Mouse (Mus musculus): ENCODE results near the gene Olfr1178. TPM values are rescaled to one million over a fixed set of nuclear protein-coding genes. Genes with fewer than 3 reads are reported as not detected.

The Olfr1178 gene
- total RNA-seq (2021): not detected

DNA sequence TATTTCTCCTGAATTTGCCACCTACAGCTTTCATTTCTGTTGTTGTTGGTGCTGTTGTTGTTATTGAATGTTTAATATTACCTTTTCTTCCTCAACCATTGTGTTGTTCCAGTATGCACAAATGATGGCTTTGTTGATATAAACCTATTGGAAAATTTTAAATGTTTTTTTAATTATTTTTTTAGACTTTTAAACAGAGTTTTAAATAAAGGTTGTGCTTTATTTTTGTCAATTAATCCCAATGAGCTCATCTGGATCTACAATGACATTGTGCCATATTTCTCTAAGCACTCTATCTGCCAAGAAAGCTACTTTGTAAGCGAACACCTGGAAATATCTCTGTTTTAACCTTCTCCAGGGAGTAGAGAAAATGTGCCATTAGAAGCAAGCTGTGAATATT is at the start of gene Olfr1178:
Gene Olfr1178, plus strand, starts transcription at position 301 of the 400 bp plus-strand sequence.
- intact Hi-C loops (cut with DNase I): no loop called here
- DNase-seq: no peak

- intact Hi-C loops (cut with DNase I): no loop called here
These were observed 40.5 kb upstream of the Olfr1178 start, which contains the start of gene Olfr1177-ps for GRCm38 (mm10) chr2:88346392-88346791. TSS of gene Olfr1177-ps (minus strand) at chr2:88346492.

GRCm38 (mm10) chr2:88356304-88356703 is 30.6 kb upstream of the Olfr1178 start:
- DNase-seq: no peak

More at GRCm38 (mm10) chr2:88346392-88346791, 40.5 kb upstream of the Olfr1178 start, which contains the start of gene Olfr1177-ps:
- no peak for DNase-seq

GRCm38 (mm10) chr2:88406353-88406752 is 19.5 kb downstream of the Olfr1178 start, which contains the start of gene Olfr1179:
TSS of gene Olfr1179 (minus strand) at chr2:88406453.
- intact Hi-C loops (cut with DNase I): no loop called here
- DNase-seq: no peak

More at GRCm38 (mm10) chr2:88356304-88356703, 30.6 kb upstream of the Olfr1178 start:
- intact Hi-C loops (cut with DNase I): loop anchor here (5.0 kb wide), 1 partner anchor 1186 kb away; no protein-coding TSS in a partner anchor

DNA sequence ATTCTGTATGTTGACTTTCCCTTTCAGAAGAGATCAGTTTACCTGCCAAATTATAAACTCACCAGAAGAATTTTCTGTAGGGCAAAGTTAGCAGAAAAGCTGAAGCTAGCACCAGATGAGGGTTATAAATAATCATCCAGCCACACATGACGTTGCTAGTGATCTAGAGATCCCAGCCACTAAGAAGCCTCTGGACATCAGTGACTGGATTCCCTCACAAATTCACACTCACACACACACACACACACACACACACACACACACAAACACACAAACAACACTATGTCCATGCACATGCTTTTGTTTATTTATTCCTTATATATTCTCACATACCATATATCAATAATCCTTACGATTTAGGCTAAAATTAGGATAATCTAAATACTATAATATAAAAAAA is 32.2 kb downstream of the Olfr1178 start, which contains the start of gene Olfr1180:
Gene Olfr1180, minus strand, starts transcription at position 101 of the 400 bp plus-strand sequence.
- DNase-seq: no peak
- intact Hi-C loops (cut with DNase I): no loop called here

DNA sequence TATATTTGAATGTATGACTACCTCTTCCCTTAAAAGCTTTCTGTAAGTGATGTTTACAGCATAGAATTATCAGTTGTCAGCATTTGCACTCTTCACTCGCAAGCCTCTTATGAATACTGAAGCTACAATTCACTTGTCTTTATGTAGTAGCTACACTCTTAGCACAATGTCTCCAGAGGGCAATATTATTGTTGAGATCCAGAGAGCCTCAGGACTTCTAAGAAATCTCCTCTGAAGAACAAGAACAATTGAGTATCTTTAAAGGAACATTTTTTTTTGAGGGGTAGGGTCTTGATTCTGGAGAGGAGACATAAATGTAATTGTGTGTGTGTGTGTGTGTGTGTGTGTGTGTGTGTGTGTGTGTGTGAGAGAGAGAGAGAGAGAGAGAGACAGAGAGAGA is 39.2 kb downstream of the Olfr1178 start, which contains the start of gene Olfr1181:
Gene Olfr1181, minus strand, starts transcription at position 101 of the 400 bp plus-strand sequence.
- intact Hi-C loops (cut with DNase I): no loop called here
- no peak for DNase-seq

GRCm38 (mm10) chr2:88449031-88449430 is 62.2 kb downstream of the Olfr1178 start, which contains the start of gene Gm13757:
TSS of gene Gm13757 (minus strand) at chr2:88449131.
- intact Hi-C loops (cut with DNase I): no loop called here
- no peak for DNase-seq

Other genes starting within 250 kb of the Olfr1178 start
- not detected for gene Olfr1167, start 231.9 kb upstream of the Olfr1178 start, total RNA-seq (2021)
- not detected for gene Olfr1168, start 205.2 kb upstream of the Olfr1178 start, total RNA-seq (2021)
- gene Olfr1170, start 158.7 kb upstream of the Olfr1178 start, total RNA-seq (2021): not detected
- gene Olfr1173, start 107.2 kb upstream of the Olfr1178 start, total RNA-seq (2021): not detected
- not detected for gene Olfr1174-ps, start 71.9 kb upstream of the Olfr1178 start, total RNA-seq (2021)
- gene Olfr1175-ps, start 59.8 kb upstream of the Olfr1178 start, total RNA-seq (2021): not detected
- not detected for gene Olfr1176, start 50.3 kb upstream of the Olfr1178 start, total RNA-seq (2021)
- gene Olfr1177-ps, start 40.6 kb upstream of the Olfr1178 start, total RNA-seq (2021): not detected
- not detected for gene Olfr1179, start 19.4 kb downstream of the Olfr1178 start, total RNA-seq (2021)
- gene Olfr1180, start 32.1 kb downstream of the Olfr1178 start, total RNA-seq (2021): not detected
- not detected for gene Olfr1181, start 39.1 kb downstream of the Olfr1178 start, total RNA-seq (2021)
- not detected for gene Gm13757, start 62.1 kb downstream of the Olfr1178 start, total RNA-seq (2021)
- not detected for gene Olfr1183, start 67.8 kb downstream of the Olfr1178 start, total RNA-seq (2021)
- not detected for gene Olfr1184, start 96.5 kb downstream of the Olfr1178 start, total RNA-seq (2021)
- gene Olfr1185-ps1, start 106.3 kb downstream of the Olfr1178 start, total RNA-seq (2021): not detected
- gene Olfr1186, start 131.5 kb downstream of the Olfr1178 start, total RNA-seq (2021): not detected
- not detected for gene Olfr1188, start 169.9 kb downstream of the Olfr1178 start, total RNA-seq (2021)
- gene Olfr1189, start 199.4 kb downstream of the Olfr1178 start, total RNA-seq (2021): not detected